Mouse (Mus musculus): ENCODE measurements around the gene Ak5. TPM values are rescaled to one million over a fixed set of nuclear protein-coding genes. Genes with fewer than 3 reads are reported as not detected.
A peak's percentile ranks its signal among the peaks of the same experiment; 100 is the strongest.
"Not testable (repeated sequence)": the region's sequence is repeated elsewhere in the genome, so short reads cannot be mapped to it uniquely, and the experiment has no call there.

Ak5 gene
- total RNA-seq, 2 experiments from 2014 or later: 2.8 to 4.5 TPM

DNA sequence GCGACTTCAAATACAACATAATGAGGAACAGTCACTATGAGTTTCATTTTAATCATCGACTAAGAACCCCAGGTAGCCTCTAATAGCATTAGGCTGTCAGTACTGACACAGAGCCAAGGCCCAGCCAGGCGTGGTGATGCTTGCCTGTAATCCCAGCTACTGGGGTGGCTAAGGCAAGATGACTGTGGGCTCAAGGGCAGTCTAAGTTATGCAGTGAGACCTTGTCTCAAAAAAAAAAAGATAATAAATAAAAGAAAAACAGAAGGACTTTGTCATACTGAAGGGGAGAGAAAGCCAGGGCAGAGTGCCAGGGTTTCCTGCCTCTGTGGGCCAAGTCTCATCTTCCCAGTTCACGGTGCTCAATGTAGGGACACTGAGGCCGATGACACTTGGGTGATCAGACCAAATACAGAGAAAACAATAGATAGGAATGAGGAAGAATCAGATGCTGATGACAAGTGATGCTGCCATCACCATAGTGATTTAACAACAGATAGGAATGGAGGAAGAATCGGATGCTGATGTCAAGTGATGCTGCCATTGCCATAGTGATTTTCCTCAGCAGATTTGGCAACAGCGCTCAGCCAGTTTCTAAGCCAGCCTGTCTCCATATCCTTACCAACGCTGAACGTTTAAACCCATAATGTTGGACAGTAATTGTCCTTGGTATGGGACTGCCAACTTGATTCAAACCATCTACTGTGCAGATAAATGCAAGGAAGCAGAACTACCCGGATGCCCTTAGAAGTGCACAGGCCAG, 42.9 kb downstream of the Ak5 start:
- DNase-seq: peak; percentile 26

- DNase-seq: no peak
Measured at GRCm38 (mm10) chr3:152620534-152620933, 47.6 kb downstream of the Ak5 start.

DNA sequence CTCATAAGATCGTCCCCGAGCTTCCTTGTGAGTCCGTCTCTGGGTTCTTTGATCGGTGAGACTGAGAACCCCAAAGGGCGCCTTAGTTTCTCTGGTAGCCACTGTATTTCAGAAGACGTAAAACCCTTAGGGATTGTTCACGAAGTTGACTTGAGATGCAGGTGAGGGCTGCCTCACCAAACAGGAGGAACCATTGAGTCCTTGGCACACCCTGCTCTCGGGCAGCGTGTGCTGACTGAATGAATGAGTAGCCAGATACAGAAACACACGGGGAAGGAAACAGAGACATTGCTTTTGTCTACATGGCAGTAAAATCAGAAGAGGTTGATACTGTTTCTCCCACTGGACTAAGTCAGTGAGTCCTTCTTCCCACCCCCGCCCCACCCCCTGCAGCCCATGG, 48.1 kb downstream of the Ak5 start:
- no peak for DNase-seq

DNA sequence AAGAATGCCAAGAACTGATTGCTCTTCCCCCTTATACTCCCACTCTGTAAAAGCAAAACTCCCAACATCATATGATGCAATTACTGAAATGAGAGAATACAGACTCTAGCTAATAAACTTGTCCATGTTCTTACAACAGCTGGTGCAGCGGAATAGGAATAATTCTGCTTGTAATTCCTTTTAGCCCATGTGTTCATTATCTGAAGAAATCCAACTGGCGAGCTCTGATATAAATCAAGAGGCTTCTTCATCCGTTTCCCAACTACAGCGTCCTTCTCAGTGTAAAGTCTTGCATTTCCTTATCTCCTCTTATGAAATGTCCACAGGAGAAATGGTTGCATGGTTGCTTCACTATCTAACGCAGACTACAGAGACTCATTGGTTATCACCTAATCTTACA, 59.1 kb downstream of the Ak5 start:
- DNase-seq: no peak

GRCm38 (mm10) chr3:152605849-152606248, 62.3 kb downstream of the Ak5 start:
- no peak for DNase-seq

DNA sequence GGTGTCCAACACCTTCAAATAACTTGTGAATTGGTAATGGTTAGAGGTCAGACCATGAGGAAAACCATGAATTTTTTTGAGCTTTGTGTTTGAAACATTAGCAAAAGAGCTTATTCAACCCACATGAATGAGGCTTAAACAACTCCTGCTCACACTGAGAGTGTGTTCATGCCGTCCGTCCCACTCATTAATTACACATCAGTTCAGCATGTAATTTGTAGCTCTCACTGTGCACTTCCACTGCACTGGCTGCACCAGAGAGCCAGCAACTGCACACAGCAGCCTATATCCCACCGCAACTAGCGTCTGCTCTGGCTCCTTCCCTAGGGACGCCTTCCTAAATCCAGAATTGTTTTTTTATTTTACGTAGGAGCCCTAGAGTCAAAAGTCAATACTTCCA, 68.5 kb downstream of the Ak5 start:
- no peak for DNase-seq

DNA sequence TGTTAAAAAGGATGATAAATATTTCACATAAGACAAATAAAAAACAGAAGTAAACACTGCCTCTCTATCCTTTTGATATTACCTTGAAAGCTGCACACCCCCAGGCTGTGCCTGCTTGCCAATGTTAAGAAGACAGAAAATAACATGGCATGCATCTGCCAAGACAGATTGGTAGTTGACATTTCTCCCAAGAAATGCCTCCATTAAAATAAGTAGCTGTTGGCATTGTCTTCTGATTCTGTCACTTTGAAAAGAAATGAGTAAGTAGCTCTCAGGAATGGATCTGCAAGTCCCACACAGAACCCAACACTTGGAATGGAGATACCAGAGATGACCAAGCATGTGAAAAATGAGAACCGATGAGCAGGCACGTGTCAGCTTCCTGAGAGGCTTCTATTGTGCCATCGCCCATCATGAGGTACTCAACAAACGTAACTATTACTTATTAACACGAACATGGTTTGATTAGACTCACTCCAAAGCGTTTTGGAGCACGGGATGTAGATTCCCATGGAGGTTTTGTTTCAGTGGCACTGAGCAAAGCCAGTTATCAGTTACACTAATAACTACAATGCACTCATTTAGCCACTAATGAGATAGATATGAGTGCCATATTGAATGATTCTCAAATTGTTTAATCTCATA, 71.6 kb downstream of the Ak5 start:
- DNase-seq: no peak

DNA sequence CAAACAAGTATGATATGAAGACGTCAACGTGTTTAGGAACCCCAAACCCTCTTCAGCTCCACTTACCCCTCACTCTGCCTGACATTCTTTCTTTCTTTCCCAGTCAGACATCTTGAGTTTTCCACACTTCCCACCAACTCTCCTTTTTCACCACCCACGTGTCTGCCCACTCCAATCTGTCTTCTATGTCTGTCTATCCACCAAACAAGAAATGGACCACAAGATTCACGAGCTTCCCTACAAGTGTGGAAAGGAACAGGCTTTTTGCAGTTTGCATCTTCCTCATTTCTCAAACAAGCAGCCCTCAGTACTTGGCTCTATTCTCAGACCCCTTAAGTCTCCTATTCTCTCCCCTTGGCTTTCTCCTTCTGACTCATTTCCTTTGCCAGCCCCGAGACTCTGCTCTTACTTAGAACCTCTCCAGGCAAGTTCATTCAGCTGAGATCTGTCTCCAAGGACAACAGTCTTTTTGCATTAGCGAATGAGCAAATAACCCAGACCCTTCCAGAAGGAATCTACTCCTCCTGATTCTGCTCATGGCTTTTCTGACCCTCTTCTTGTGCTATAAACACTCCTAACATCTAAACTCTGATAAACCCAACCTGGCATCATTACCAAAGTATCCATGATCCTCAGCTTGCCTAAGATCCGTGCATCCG, 75.3 kb downstream of the Ak5 start:
- DNase-seq: no peak

- peak in 1 of 2 experiments; percentile 26 for DNase-seq
Measured at GRCm38 (mm10) chr3:152590491-152590890, 77.7 kb downstream of the Ak5 start.

DNA sequence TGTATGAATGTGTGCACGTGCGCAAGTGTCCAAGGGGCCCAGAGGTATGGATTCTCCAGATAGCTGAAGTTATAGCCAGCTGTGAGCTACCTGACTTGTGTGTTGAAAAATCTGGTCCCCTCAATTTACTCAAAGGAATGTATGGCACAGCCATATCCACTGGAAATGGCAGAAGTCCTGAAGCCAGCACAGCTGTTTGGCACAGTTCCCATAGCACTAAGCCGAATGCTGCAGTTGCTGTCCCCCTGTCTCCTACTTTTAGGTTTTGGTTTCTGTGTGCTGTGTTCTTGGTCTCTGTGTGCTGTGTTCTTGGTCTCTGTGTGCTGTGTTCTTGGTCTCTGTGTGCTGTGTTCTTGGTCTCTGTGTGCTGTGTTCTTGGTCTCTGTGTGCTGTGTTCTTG, 79.1 kb downstream of the Ak5 start:
- not testable (repeated sequence) for DNase-seq

- DNase-seq: no peak
Measured at GRCm38 (mm10) chr3:152587007-152587406, 81.2 kb downstream of the Ak5 start.

GRCm38 (mm10) chr3:152586191-152586590, 82.0 kb downstream of the Ak5 start:
- no peak for DNase-seq

DNA sequence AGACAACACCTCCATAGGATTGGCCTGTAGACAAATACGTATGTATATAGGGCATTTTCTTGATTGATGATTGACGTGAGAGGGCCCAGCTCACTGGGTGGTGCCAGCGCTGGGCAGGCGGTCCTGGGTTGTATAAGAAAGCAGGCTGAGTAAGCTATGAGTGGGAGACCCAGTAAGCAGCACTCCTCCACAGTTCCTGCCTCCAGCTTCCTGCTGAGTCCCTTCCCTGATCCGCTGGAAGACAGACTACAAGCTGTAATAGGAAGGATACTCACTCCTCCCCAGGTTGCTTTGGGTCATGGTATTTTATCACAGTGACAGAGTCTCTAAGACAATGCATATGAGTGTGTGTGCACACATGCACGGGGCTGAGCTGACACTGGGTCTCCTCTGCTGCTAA, 82.6 kb downstream of the Ak5 start:
- DNase-seq: no peak

- no peak for DNase-seq
Measured at GRCm38 (mm10) chr3:152583033-152583432, 85.1 kb downstream of the Ak5 start.

DNA sequence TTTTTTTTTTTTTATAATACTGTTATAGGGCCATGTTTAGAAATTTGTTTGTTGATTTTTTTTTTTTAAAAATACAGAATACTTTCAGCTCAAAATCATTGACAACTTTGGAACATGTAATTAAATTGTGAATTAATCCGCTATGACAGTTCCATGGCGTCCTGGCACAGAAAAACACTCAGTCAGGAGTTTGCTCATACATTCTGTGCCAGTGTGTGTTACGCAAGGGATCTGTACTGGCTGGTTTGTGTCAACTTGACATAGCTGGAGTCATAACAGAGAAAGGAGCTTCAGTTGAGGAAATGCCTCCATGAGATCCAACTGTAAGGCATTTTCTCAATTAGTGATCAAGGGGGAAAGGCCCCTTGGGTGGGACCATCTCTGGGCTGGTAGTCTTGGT, 86.3 kb downstream of the Ak5 start:
- DNase-seq: peak; percentile 12 to 14

GRCm38 (mm10) chr3:152579984-152580591, 88.1 kb downstream of the Ak5 start:
- no peak for DNase-seq

GRCm38 (mm10) chr3:152578282-152579228, 89.6 kb downstream of the Ak5 start:
- no peak for DNase-seq

DNA sequence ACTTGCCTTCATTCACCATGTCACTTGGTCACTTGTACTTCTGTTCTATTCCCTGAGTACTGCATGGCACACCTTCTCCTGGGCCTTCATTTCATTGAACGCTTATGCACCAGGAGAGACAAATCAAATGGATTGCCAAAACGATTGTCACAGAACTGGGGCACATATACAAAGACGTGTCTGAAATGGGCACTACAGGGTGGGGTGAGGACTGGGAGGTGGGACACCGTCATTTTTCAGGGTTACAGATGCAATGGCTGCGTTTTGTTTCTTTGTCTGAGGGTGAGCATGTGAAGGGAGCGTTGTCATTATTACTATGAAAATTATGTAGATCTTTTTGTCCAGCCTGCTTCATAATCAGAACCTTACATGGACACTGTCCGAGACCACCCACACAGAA, 90.4 kb downstream of the Ak5 start:
- DNase-seq: no peak

DNA sequence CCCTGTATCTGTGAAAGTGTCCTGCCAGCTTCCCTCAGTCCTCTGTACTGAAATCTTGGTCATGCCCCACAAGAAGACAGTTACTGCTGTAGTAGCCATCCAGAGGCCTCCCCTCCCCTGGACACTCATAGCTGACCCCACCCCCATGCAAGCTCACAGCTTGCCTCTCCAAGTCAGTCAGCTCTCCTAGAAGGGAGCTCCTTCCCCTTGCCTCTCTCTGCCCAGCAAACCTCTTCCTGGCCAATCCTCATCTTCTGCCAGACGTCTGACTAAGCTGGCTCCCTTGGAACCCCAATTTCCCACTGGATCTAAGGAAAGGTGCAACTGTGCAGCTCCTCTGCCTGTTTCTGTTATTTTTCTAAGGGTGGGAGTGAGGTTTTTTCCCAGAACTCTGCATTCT, 90.9 kb downstream of the Ak5 start:
- DNase-seq: no peak

DNA sequence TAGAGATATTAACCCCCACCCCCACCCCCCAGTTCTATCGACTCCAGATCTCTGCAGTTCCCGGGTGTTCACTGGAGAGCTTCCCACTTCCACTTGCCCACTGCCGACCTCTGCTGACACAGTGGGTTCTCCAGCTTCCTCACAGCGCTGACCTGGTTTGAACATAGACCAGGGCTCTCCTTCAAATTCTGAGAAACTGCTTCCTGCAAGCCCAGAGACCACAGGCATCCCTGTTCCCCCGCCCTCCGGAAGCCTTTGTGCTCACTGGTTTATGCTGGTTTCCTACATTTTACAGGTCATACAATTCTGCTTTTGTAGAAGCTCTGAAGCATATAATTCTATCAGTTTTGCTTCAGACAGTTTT, 98.9 kb downstream of the Ak5 start:
- no peak for DNase-seq

- no peak for DNase-seq
Measured at GRCm38 (mm10) chr3:152568455-152569241, 99.5 kb downstream of the Ak5 start.
